Mouse (Mus musculus): ENCODE measurements around the gene Nup133. TPM values are rescaled to one million over a fixed set of nuclear protein-coding genes. Genes with fewer than 3 reads are reported as not detected.

Nup133 gene
- 39.2 and 42.1 TPM in 2 replicates for polyA plus RNA-seq (2016; fragmentation: Nextera tagmentation; extraction: Ambion mirVana)

DNA sequence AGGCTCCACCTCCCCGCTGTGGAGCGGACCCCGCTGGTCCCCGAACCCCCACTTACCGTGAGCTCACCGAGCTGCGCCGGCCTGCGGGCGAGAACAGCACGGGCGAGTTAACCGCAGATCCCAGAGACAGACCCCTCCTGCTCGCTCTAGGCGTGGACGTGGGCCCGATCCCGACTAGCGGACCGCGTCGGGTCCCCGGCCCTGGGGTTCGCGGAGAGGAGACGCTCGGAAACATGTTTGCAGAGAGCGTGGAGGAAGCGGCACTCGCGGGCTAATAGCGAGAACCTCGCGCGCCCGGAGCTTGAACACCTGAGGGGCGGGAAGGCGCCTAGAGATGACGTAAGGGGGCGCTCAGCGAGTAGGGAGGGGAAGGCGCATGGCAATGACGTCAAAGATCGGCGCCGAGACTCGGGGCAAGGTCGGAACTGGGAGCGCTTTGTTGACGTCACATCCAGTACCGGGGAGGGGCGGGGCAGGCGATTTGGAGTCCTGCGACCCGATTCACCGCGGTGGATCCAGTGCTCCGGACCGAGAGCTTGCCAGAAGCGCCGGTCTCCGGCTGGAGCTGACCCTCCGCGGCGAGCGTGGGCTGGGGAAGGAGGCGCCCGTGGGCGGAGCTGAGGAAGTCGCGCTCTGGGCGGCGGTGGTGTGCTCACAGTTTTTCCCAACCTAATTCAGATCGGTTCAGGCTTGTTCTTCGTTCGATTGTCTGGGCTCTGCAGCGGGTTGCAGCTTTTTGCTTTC, at the start of gene Nup133:
Nup133 (minus strand) TSS at position 324 of the 744 bp plus-strand sequence.
- H3K4me1 ChIP-seq = peaks cover 11% of the 10 kb centered on the region
- H3K27me3 ChIP-seq = no peaks in the 10 kb centered on the region
- under 1% methylated on average over 75 of the region's 77 CpGs for WGBS
- peak within 1 kb of the TSS; percentile 97 for H3K4me2 ChIP-seq (replicated peaks)
- H3K9me3 ChIP-seq (replicated peaks) = no peaks in the 10 kb centered on the region
- peaks cover 20% of the 10 kb centered on the region for H3K36me3 ChIP-seq
- H3K9ac ChIP-seq = peak within 1 kb of the TSS; percentile 79
- ATAC-seq (ENCODE audit: low FRiP score) = peak; percentile 87
- peak within 1 kb of the TSS; percentile 79 for H3K27ac ChIP-seq
- H3K4me3 ChIP-seq = peak within 1 kb of the TSS; percentile 99

- Histone ChIP-seq H3K4me2 (replicated peaks) (no peak overlapping the region), H3K27me3 (no peaks in the 10 kb centered on the region), H3K27ac (no peak overlapping the region), H3K36me3 (peaks cover 43% of the 10 kb centered on the region), H3K4me1 (no peaks in the 10 kb centered on the region), H3K4me3 (no peak overlapping the region), H3K9me3 (replicated peaks) (no peaks in the 10 kb centered on the region), H3K9ac (no peak overlapping the region)
- ATAC-seq (ENCODE audit: low FRiP score) = no peak
- WGBS = 90% methylated on average over 3 of the region's 3 CpGs
These were observed 44.9 kb upstream of the Nup133 start for GRCm38 (mm10) chr8:123993997-123994396.

GRCm38 (mm10) chr8:123993597-123993996, 44.5 kb upstream of the Nup133 start:
- H3K4me3 ChIP-seq = no peak overlapping the region
- H3K27me3 ChIP-seq = no peaks in the 10 kb centered on the region
- no peaks in the 10 kb centered on the region for H3K4me1 ChIP-seq
- 88% methylated on average over 5 of the region's 5 CpGs for WGBS
- H3K9ac ChIP-seq = no peak overlapping the region
- no peak for ATAC-seq (ENCODE audit: low FRiP score)
- no peak overlapping the region for H3K4me2 ChIP-seq (replicated peaks)
- H3K36me3 ChIP-seq = peaks cover 40% of the 10 kb centered on the region
- H3K27ac ChIP-seq = no peak overlapping the region
- no peaks in the 10 kb centered on the region for H3K9me3 ChIP-seq (replicated peaks)

DNA sequence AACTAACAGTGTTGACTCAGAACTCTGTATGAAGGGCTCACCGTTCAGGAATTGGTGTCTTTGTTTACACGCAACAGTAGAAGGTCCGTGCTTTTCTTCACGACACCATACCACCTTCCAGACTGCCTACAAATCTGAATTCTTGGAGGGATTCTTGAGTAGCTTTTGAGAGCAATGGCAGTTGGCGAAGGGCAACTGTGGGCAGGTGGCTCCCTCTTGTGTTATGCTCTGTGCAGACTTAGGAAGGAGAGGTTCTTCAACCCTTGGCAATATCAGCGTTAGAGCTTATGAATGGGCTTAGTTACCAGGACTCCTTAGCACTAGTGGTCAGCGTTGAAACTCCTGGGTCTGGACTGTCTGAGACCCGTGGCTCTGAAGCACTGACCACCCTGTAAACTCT, 43.5 kb upstream of the Nup133 start:
- no peak overlapping the region for H3K4me3 ChIP-seq
- no peaks in the 10 kb centered on the region for H3K4me1 ChIP-seq
- no peaks in the 10 kb centered on the region for H3K27me3 ChIP-seq
- H3K27ac ChIP-seq = no peak overlapping the region
- WGBS = 87% methylated on average over 8 of the region's 8 CpGs
- H3K4me2 ChIP-seq (replicated peaks) = no peak overlapping the region
- no peak overlapping the region for H3K9ac ChIP-seq
- ATAC-seq (ENCODE audit: low FRiP score) = no peak
- H3K9me3 ChIP-seq (replicated peaks) = no peaks in the 10 kb centered on the region
- H3K36me3 ChIP-seq = peaks cover 31% of the 10 kb centered on the region

DNA sequence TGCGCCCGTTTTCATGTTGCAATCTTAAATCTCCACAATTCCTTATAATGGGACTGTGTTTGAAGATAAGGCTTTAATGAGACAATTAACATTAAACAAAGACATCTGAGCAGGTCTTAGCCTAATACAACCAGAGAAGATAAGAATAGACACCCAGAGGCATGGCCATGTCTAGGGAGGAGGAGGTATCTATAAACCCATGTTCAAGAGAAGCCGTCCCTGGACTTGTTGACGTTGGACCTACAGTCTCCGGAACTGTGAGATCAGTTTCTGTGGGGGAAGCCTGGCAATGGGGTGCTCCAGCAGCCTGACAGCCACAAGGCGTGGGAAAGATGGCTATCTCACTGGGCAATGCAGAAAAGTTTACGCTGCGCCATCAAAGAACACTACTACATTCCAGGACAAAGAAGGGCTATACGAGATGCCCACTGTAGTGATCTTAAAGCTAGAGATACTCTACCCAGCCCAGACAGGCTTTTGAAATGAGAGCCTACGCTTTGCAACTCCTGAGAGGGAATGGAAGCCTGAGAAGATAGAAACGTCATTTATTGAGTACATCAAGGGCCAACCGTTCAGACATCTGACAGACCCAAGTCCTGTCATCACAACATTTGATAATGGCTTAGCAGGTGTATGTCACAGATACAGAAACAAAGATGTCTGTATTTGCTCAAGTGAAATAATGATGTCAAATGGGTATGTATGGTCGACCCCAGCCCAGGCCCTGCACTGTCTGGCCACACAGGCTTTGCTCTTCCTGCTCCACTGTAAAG, 41.4 kb upstream of the Nup133 start:
- Histone ChIP-seq H3K27me3 (no peaks in the 10 kb centered on the region), H3K27ac (no peak overlapping the region), H3K9me3 (replicated peaks) (no peaks in the 10 kb centered on the region), H3K4me1 (no peaks in the 10 kb centered on the region), H3K4me2 (replicated peaks) (no peak overlapping the region), H3K36me3 (peaks cover 16% of the 10 kb centered on the region; the same call in 1 of the 2 replicates), H3K4me3 (no peak overlapping the region), H3K9ac (no peak overlapping the region)
- no peak for ATAC-seq (ENCODE audit: low FRiP score)
- WGBS = 91% methylated on average over 13 of the region's 13 CpGs

DNA sequence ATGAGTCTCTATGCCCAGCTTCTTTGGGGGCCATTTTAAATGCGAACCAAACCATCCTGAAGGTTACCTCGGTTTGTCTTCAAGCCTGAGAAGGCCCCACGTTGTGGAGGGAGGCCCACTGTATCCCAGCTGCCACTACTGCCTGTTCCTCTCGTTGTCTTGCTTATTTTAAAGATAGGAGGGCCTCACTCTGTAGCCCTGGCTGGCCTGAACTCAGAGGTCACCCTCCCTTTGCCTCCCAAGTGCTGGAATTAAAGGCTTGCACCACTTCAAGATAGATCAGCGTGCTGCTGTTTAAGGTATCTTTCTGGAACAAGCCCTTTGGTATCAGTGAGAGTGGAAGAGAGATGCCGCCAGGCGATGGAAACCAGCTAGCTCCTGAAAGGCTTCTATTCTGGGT, 40.1 kb upstream of the Nup133 start:
- 77% methylated on average over 7 of the region's 7 CpGs for WGBS
- no peak overlapping the region for H3K4me2 ChIP-seq (replicated peaks)

DNA sequence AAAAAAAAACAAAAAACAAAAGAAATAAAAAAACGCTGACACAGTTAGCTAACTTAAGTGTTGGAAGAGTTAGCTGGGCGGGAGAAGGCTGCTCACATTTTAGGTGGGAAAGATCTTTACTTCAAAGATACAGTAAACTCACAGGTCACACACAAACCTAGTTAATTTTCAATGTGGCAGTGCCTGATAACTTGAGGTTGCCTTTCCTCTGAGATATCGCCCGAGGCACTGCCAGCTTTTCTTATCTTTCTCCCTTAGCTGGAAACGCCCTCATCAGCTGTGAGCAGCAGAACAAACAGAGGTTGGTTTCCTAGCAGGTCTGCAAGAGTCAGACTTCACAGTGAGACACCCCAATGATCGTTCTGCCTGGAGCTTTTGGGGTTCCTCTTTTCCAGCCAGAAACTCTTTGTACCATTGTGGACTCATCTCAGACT, 39.6 kb upstream of the Nup133 start:
- ATAC-seq (ENCODE audit: low FRiP score) = no peak
- Histone ChIP-seq H3K27me3 (no peaks in the 10 kb centered on the region), H3K27ac (no peak overlapping the region), H3K9ac (no peak overlapping the region), H3K4me1 (no peaks in the 10 kb centered on the region), H3K4me2 (replicated peaks) (no peak overlapping the region), H3K36me3 (0 out of 2 replicates have a peak, but pooled peaks cover 2% of the 10 kb centered on the region), H3K9me3 (replicated peaks) (no peaks in the 10 kb centered on the region), H3K4me3 (no peak overlapping the region)
- WGBS = 83% methylated on average over 6 of the region's 6 CpGs

More for the DNA sequence above, 40.1 kb upstream of the Nup133 start:
- Histone ChIP-seq H3K4me1 (no peaks in the 10 kb centered on the region), H3K36me3 (peaks cover 6% of the 10 kb centered on the region; the same call in 1 of the 2 replicates), H3K9ac (no peak overlapping the region), H3K27ac (no peak overlapping the region), H3K27me3 (no peaks in the 10 kb centered on the region), H3K9me3 (replicated peaks) (no peaks in the 10 kb centered on the region), H3K4me3 (no peak overlapping the region)
- ATAC-seq (ENCODE audit: low FRiP score) = no peak

DNA sequence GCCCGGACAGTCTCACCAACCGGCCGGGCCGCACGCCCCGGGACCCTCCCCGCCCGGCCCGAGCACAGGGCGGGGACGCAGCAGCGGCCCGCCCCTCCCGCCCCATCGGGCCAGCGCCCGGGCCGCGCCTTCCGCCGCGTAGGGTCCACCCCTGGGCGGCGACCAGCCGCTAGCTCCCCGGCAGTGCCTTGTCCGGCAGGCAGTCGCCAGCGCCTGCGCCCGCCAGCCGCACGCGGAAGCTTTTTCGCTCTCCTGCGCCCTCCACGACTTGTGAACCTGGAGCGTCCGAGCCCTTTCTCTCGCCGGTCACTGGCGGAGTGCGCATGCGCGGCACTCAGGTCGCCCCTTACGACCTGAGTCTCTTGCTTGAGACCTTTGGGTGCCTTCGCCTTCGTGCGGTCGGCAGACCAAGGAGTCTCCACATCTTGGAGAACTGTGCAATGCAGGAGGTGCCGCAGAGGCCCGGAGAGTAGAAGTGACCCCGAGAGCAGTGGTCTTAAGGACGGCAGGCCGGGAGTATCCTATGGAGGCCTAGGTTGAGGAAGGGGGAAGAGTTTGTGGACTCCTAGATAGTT, 33.8 kb upstream of the Nup133 start, which contains the start of gene Abcb10:
Abcb10 (minus strand) TSS at position 297 of the 575 bp plus-strand sequence.
- no peaks in the 10 kb centered on the region for H3K36me3 ChIP-seq
- H3K27ac ChIP-seq = peak within 1 kb of the TSS; percentile 79
- H3K4me1 ChIP-seq = peaks cover 14% of the 10 kb centered on the region
- H3K4me3 ChIP-seq = peak within 1 kb of the TSS; percentile 81
- no peaks in the 10 kb centered on the region for H3K27me3 ChIP-seq
- peak; percentile 87 for ATAC-seq (ENCODE audit: low FRiP score)
- no peaks in the 10 kb centered on the region for H3K9me3 ChIP-seq (replicated peaks)
- peak within 1 kb of the TSS; percentile 82 for H3K9ac ChIP-seq
- under 1% methylated on average over 42 of the region's 56 CpGs for WGBS
- H3K4me2 ChIP-seq (replicated peaks) = peak within 1 kb of the TSS; percentile 96

GRCm38 (mm10) chr8:123982291-123982793, 33.3 kb upstream of the Nup133 start:
- ATAC-seq (ENCODE audit: low FRiP score) = peak; percentile 69
- peak overlapping the region; percentile 79 for H3K27ac ChIP-seq
- peak overlapping the region; percentile 82 for H3K9ac ChIP-seq
- H3K4me1 ChIP-seq = peaks cover 14% of the 10 kb centered on the region
- no peaks in the 10 kb centered on the region for H3K36me3 ChIP-seq
- no peaks in the 10 kb centered on the region for H3K27me3 ChIP-seq
- no peaks in the 10 kb centered on the region for H3K9me3 ChIP-seq (replicated peaks)
- peak overlapping the region; percentile 96 for H3K4me2 ChIP-seq (replicated peaks)
- WGBS = under 1% methylated on average over 48 of the region's 48 CpGs
- H3K4me3 ChIP-seq = peak overlapping the region; percentile 81

GRCm38 (mm10) chr8:123981674-123982073, 32.6 kb upstream of the Nup133 start:
- peak overlapping the region; percentile 41; the same call in 1 of the 2 replicates for H3K9ac ChIP-seq
- H3K4me2 ChIP-seq (replicated peaks) = peak overlapping the region; percentile 96

GRCm38 (mm10) chr8:123980239-123980638, 31.2 kb upstream of the Nup133 start:
- no peaks in the 10 kb centered on the region for H3K9me3 ChIP-seq (replicated peaks)
- no peaks in the 10 kb centered on the region for H3K36me3 ChIP-seq
- H3K4me2 ChIP-seq (replicated peaks) = no peak overlapping the region
- ATAC-seq (ENCODE audit: low FRiP score) = no peak
- H3K9ac ChIP-seq = no peak overlapping the region
- WGBS = 81% methylated on average over 4 of the region's 4 CpGs
- peaks cover 14% of the 10 kb centered on the region for H3K4me1 ChIP-seq
- H3K27ac ChIP-seq = no peak overlapping the region
- no peaks in the 10 kb centered on the region for H3K27me3 ChIP-seq
- 0 out of 2 replicates have a peak overlapping the region, but pooled peaks have one; percentile 8 for H3K4me3 ChIP-seq

More at GRCm38 (mm10) chr8:123981674-123982073, 32.6 kb upstream of the Nup133 start:
- 52% methylated on average over 4 of the region's 4 CpGs for WGBS
- H3K4me3 ChIP-seq = peak overlapping the region; percentile 11
- ATAC-seq (ENCODE audit: low FRiP score) = no peak
- H3K27ac ChIP-seq = no peak overlapping the region
- no peaks in the 10 kb centered on the region for H3K27me3 ChIP-seq
- no peaks in the 10 kb centered on the region for H3K9me3 ChIP-seq (replicated peaks)
- H3K36me3 ChIP-seq = no peaks in the 10 kb centered on the region
- peaks cover 14% of the 10 kb centered on the region for H3K4me1 ChIP-seq

GRCm38 (mm10) chr8:123978926-123979325, 29.9 kb upstream of the Nup133 start:
- H3K4me1 ChIP-seq = peaks cover 14% of the 10 kb centered on the region
- ATAC-seq (ENCODE audit: low FRiP score) = no peak
- no peak overlapping the region for H3K27ac ChIP-seq

More at GRCm38 (mm10) chr8:123978926-123979325, 29.9 kb upstream of the Nup133 start:
- no peaks in the 10 kb centered on the region for H3K36me3 ChIP-seq
- no peaks in the 10 kb centered on the region for H3K9me3 ChIP-seq (replicated peaks)
- H3K4me2 ChIP-seq (replicated peaks) = no peak overlapping the region
- 81% methylated on average over 8 of the region's 8 CpGs for WGBS
- H3K4me3 ChIP-seq = no peak overlapping the region
- H3K27me3 ChIP-seq = no peaks in the 10 kb centered on the region
- no peak overlapping the region for H3K9ac ChIP-seq

Measured in hindbrain, embryonic 12.5 days (tissue).